Mouse (Mus musculus) midbrain, embryonic 11.5 days (tissue): ENCODE results near the gene Mtmr2. TPM values are rescaled to one million over a fixed set of nuclear protein-coding genes. Genes with fewer than 3 reads are reported as not detected.

ENCODE experiments used
- ATAC-seq: fragments of 200-750 bp; cut with Nextera tagmentation; 2 replicates; pipeline ENCODE4 v1.8.0; 2017; ENCODE audit warnings: moderate TSS enrichment, moderate library complexity; ENCODE audit not compliant: low FRiP score
- DNase-seq: peaks from one replicate; pipeline ENCODE4 v3.0.0; 2015; ENCODE audit warnings: low spot score; ENCODE audit errors: missing footprints
- H3K27ac ChIP-seq: fragments of 300-500 bp; sonication (generic); 2 replicates; pipeline ENCODE4 v1.5.1; 2014; ENCODE audit warnings: low read depth, low read length
- H3K27me3 ChIP-seq: fragments of 300-500 bp; sonication (generic); 2 replicates; pipeline ENCODE4 v1.6.1; 2014; ENCODE audit warnings: mild to moderate bottlenecking, low read length, moderate library complexity, mixed read lengths; ENCODE audit not compliant: control insufficient read depth, insufficient read depth
- H3K36me3 ChIP-seq: fragments of 300-500 bp; sonication (generic); 2 replicates; pipeline ENCODE4 v1.6.1; 2014; ENCODE audit warnings: mild to moderate bottlenecking, low read length, moderate library complexity, mixed read lengths; ENCODE audit not compliant: control insufficient read depth, insufficient read depth
- H3K4me1 ChIP-seq: fragments of 300-500 bp; sonication (generic); 2 replicates; pipeline ENCODE4 v1.6.1; 2014; ENCODE audit warnings: low read length; ENCODE audit not compliant: control insufficient read depth, insufficient read depth
- H3K4me2 ChIP-seq: fragments of 300-500 bp; sonication (generic); 2 replicates; pipeline ENCODE4 v1.6.1; 2014; ENCODE audit warnings: mild to moderate bottlenecking, moderate library complexity
- H3K4me3 ChIP-seq: fragments of 300-500 bp; sonication (generic); 2 replicates; pipeline ENCODE4 v1.5.1; 2014; ENCODE audit warnings: low read depth, low read length
- H3K9ac ChIP-seq: fragments of 300-500 bp; sonication (generic); 2 replicates; pipeline ENCODE4 v1.6.1; 2014; ENCODE audit warnings: low read length
- H3K9me3 ChIP-seq: fragments of 300-500 bp; sonication (generic); 2 replicates; pipeline ENCODE4 v1.6.1; 2016; ENCODE audit warnings: low read length; ENCODE audit not compliant: control insufficient read depth
- WGBS: fragments of 180-500 bp; shearing (Covaris S2); extraction: QIAGEN DNeasy Blood & Tissue Kit; methylation state at CpG from one replicate; pipeline ENCODE4 v1.1.7; 2014; 5-methylcytosine and 5-hydroxymethylcytosine counted together
- polyA plus RNA-seq: library from polyadenylated mRNA; unstranded; fragments of >200 nt; fragmentation: Nextera tagmentation; extraction: Ambion mirVana; gene quantifications from 2 replicates; pipeline ENCODE4 v1.2.1, GENCODE M21; 2014

The Mtmr2 gene
- polyA plus RNA-seq, 1 experiment from 2014 or later: 78.4 TPM

- ATAC-seq (peak; percentile 79), DNase-seq (peak; percentile 96)
- Histone ChIP-seq H3K36me3 (no peaks in the 10 kb centered on the region), H3K27ac (no peak overlapping the region), H3K27me3 (no peaks in the 10 kb centered on the region), H3K4me1 (no peaks in the 10 kb centered on the region), H3K4me2 (no peak overlapping the region), H3K9ac (no peak overlapping the region), H3K4me3 (no peak overlapping the region), H3K9me3 (no peaks in the 10 kb centered on the region)
- 31% methylated on average over 8 of the region's 8 CpGs for WGBS
Observed at GRCm38 (mm10) chr9:13716316-13717099, 31.7 kb upstream of the Mtmr2 start.

GRCm38 (mm10) chr9:13748798-13749674 is 826 bp downstream of the Mtmr2 start:
- DNase-seq (peak; percentile 100), ATAC-seq (peak; percentile 100)
- H3K4me1 ChIP-seq: peaks cover 9% of the 10 kb centered on the region; the same call in 1 of the 2 replicates
- H3K4me3 ChIP-seq: peak overlapping the region; percentile 98
- no peaks in the 10 kb centered on the region for H3K36me3 ChIP-seq
- H3K27ac ChIP-seq: peak overlapping the region; percentile 80
- peak overlapping the region; percentile 99 for H3K9ac ChIP-seq
- no peaks in the 10 kb centered on the region for H3K9me3 ChIP-seq
- H3K27me3 ChIP-seq: no peaks in the 10 kb centered on the region
- WGBS: 2% methylated on average over 60 of the region's 60 CpGs
- H3K4me2 ChIP-seq: peak overlapping the region; percentile 70

- Histone ChIP-seq H3K9me3 (no peaks in the 10 kb centered on the region), H3K36me3 (no peaks in the 10 kb centered on the region), H3K4me2 (peak overlapping the region; percentile 70), H3K4me3 (peak overlapping the region; percentile 98), H3K4me1 (peaks cover 9% of the 10 kb centered on the region; the same call in 1 of the 2 replicates), H3K27ac (peak overlapping the region; percentile 80), H3K27me3 (no peaks in the 10 kb centered on the region), H3K9ac (peak overlapping the region; percentile 99)
- WGBS: 3% methylated on average over 7 of the region's 7 CpGs
- ATAC-seq (no peak), DNase-seq (peak; percentile 95)
Observed at GRCm38 (mm10) chr9:13749675-13749998, 1.4 kb downstream of the Mtmr2 start.

GRCm38 (mm10) chr9:13752543-13752942 is 4.3 kb downstream of the Mtmr2 start:
- no peaks in the 10 kb centered on the region for H3K27me3 ChIP-seq
- H3K9me3 ChIP-seq: no peaks in the 10 kb centered on the region
- no peak for ATAC-seq
- DNase-seq: no peak
- H3K4me3 ChIP-seq: no peak overlapping the region
- no peak overlapping the region for H3K27ac ChIP-seq
- WGBS: 93% methylated on average over 4 of the region's 4 CpGs
- H3K9ac ChIP-seq: no peak overlapping the region
- no peak overlapping the region for H3K4me2 ChIP-seq
- peaks cover 9% of the 10 kb centered on the region; the same call in 1 of the 2 replicates for H3K4me1 ChIP-seq
- H3K36me3 ChIP-seq: no peaks in the 10 kb centered on the region

GRCm38 (mm10) chr9:13760430-13760829 is 12.2 kb downstream of the Mtmr2 start:
- H3K4me2 ChIP-seq: no peak overlapping the region

GRCm38 (mm10) chr9:13765624-13766023 is 17.4 kb downstream of the Mtmr2 start:
- no peaks in the 10 kb centered on the region for H3K27me3 ChIP-seq
- H3K9me3 ChIP-seq: no peaks in the 10 kb centered on the region
- no peak for DNase-seq
- no peak for ATAC-seq
- no peak overlapping the region for H3K4me2 ChIP-seq
- H3K4me1 ChIP-seq: no peaks in the 10 kb centered on the region; the same call in 1 of the 2 replicates
- H3K9ac ChIP-seq: no peak overlapping the region
- H3K36me3 ChIP-seq: no peaks in the 10 kb centered on the region
- no peak overlapping the region for H3K27ac ChIP-seq
- H3K4me3 ChIP-seq: no peak overlapping the region
- WGBS: 89% methylated on average over 2 of the region's 2 CpGs

More at GRCm38 (mm10) chr9:13760430-13760829, 12.2 kb downstream of the Mtmr2 start:
- no peaks in the 10 kb centered on the region for H3K9me3 ChIP-seq
- H3K4me1 ChIP-seq: no peaks in the 10 kb centered on the region; the same call in 1 of the 2 replicates
- WGBS: 92% methylated on average over 3 of the region's 3 CpGs
- DNase-seq (no peak), ATAC-seq (no peak)
- H3K27ac ChIP-seq: no peak overlapping the region
- H3K4me3 ChIP-seq: no peak overlapping the region
- H3K36me3 ChIP-seq: no peaks in the 10 kb centered on the region
- no peaks in the 10 kb centered on the region for H3K27me3 ChIP-seq
- H3K9ac ChIP-seq: no peak overlapping the region

- Histone ChIP-seq H3K27ac (no peak overlapping the region), H3K9ac (no peak overlapping the region), H3K4me1 (no peaks in the 10 kb centered on the region; the same call in 1 of the 2 replicates), H3K27me3 (no peaks in the 10 kb centered on the region), H3K9me3 (no peaks in the 10 kb centered on the region), H3K4me2 (no peak overlapping the region), H3K4me3 (no peak overlapping the region), H3K36me3 (no peaks in the 10 kb centered on the region)
- ATAC-seq: no peak
- WGBS: 89% methylated on average over 7 of the region's 7 CpGs
- no peak for DNase-seq
Observed at GRCm38 (mm10) chr9:13766570-13766969, 18.4 kb downstream of the Mtmr2 start.

- ATAC-seq: no peak
- WGBS: 97% methylated on average over 1 of the region's 1 CpGs
- H3K4me2 ChIP-seq: no peak overlapping the region
Observed at GRCm38 (mm10) chr9:13774732-13775131, 26.5 kb downstream of the Mtmr2 start.

GRCm38 (mm10) chr9:13781985-13782384 is 33.8 kb downstream of the Mtmr2 start:
- 93% methylated on average over 1 of the region's 1 CpGs for whole genome bisulfite sequencing
- H3K9ac ChIP-seq: no peak overlapping the region
- H3K27ac ChIP-seq: no peak overlapping the region
- no peak for DNase-seq
- H3K36me3 ChIP-seq: no peaks in the 10 kb centered on the region; the same call in 1 of the 2 replicates
- no peak overlapping the region for H3K4me2 ChIP-seq
- no peaks in the 10 kb centered on the region for H3K4me1 ChIP-seq
- H3K9me3 ChIP-seq: no peaks in the 10 kb centered on the region
- no peaks in the 10 kb centered on the region for H3K27me3 ChIP-seq
- H3K4me3 ChIP-seq: no peak overlapping the region
- no peak for ATAC-seq

More at GRCm38 (mm10) chr9:13774732-13775131, 26.5 kb downstream of the Mtmr2 start:
- H3K27me3 ChIP-seq: no peaks in the 10 kb centered on the region
- DNase-seq: no peak
- H3K27ac ChIP-seq: no peak overlapping the region
- H3K4me3 ChIP-seq: no peak overlapping the region
- no peak overlapping the region for H3K9ac ChIP-seq
- H3K4me1 ChIP-seq: no peaks in the 10 kb centered on the region
- H3K9me3 ChIP-seq: no peaks in the 10 kb centered on the region
- no peaks in the 10 kb centered on the region for H3K36me3 ChIP-seq
